Mouse (Mus musculus) kidney, embryonic 16.5 days (tissue): ENCODE results near the gene Htt. TPM values are rescaled to one million over a fixed set of nuclear protein-coding genes. Genes with fewer than 3 reads are reported as not detected.
"Not testable (repeated sequence)": the region's sequence is repeated elsewhere in the genome, so short reads cannot be mapped to it uniquely, and the experiment has no call there.

Experiments used
- ATAC-seq: fragments of 200-750 bp; cut with Nextera tagmentation; 2 replicates; pipeline ENCODE4 v1.8.0; 2017; ENCODE audit warnings: moderate TSS enrichment; ENCODE audit not compliant: low FRiP score, low TSS enrichment
- H3K27ac ChIP-seq: fragments of 300-500 bp; sonication (generic); 2 replicates; pipeline ENCODE4 v1.5.1; 2014; ENCODE audit warnings: low read length
- H3K27me3 ChIP-seq: fragments of 300-500 bp; sonication (generic); 2 replicates; pipeline ENCODE4 v1.6.1; 2014; ENCODE audit warnings: low read length, control low read depth, mixed read lengths; ENCODE audit not compliant: insufficient read depth
- H3K36me3 ChIP-seq: fragments of 300-500 bp; sonication (generic); 2 replicates; pipeline ENCODE4 v1.6.1; 2014; ENCODE audit warnings: low read length, control low read depth, mixed read lengths; ENCODE audit not compliant: insufficient read depth
- H3K4me1 ChIP-seq: fragments of 300-500 bp; sonication (generic); 2 replicates; pipeline ENCODE4 v1.6.1; 2014; ENCODE audit warnings: low read length, control low read depth, mixed read lengths; ENCODE audit not compliant: insufficient read depth
- H3K4me2 ChIP-seq: fragments of 300-500 bp; sonication (generic); replicated peaks from 2 replicates; pipeline ENCODE4 v1.6.1; 2014; ENCODE audit warnings: low read depth, low read length
- H3K4me3 ChIP-seq: fragments of 300-500 bp; sonication (generic); 2 replicates; pipeline ENCODE4 v1.5.1; 2014; ENCODE audit warnings: mild to moderate bottlenecking, low read length
- H3K9ac ChIP-seq: fragments of 300-500 bp; sonication (generic); replicated peaks from 2 replicates; pipeline ENCODE4 v1.6.1; 2014; ENCODE audit warnings: low read length
- H3K9me3 ChIP-seq: fragments of 300-500 bp; sonication (generic); 2 replicates; pipeline ENCODE4 v1.6.1; 2016; ENCODE audit warnings: low read length, control low read depth
- WGBS: fragments of 180-500 bp; shearing (Covaris S2); extraction: QIAGEN DNeasy Blood & Tissue Kit; methylation state at CpG from one replicate; pipeline ENCODE4 v1.1.7; 2014; 5-methylcytosine and 5-hydroxymethylcytosine counted together
- polyA plus RNA-seq: library from polyadenylated mRNA; unstranded; fragments of >200 nt; fragmentation: Nextera tagmentation; extraction: Ambion mirVana; gene quantifications from 2 replicates; pipeline ENCODE4 v1.2.1, GENCODE M21; 2015

Htt gene
- 11.1 and 13.9 TPM in 2 replicates for polyA plus RNA-seq

DNA sequence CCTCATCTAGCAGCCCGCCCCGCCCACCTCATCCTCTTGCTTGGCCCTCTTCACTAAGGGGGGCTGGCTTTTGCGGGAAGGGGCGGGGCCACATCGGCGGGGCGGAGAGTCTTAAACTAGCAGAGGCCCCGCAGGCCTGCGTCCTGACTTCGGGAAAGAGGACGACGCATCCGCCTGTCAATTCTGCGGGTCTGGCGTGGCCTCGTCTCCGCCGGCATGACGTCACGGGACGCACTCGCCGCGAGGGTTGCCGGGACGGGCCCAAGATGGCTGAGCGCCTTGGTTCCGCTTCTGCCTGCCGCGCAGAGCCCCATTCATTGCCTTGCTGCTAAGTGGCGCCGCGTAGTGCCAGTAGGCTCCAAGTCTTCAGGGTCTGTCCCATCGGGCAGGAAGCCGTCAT is at the start of gene Htt:
TSS of gene Htt (plus strand) at position 232 of the 400 bp plus-strand sequence.
- peak within 1 kb of the TSS; percentile 98 for H3K9ac ChIP-seq
- under 1% methylated on average over 35 of the region's 35 CpGs for WGBS
- H3K36me3 ChIP-seq = no peaks in the 10 kb centered on the region
- H3K4me3 ChIP-seq = peak within 1 kb of the TSS; percentile 99
- peak within 1 kb of the TSS; percentile 81 for H3K4me2 ChIP-seq
- H3K9me3 ChIP-seq = no peaks in the 10 kb centered on the region
- H3K27ac ChIP-seq = peak within 1 kb of the TSS; percentile 93
- peak; percentile 98 for ATAC-seq
- H3K27me3 ChIP-seq = no peaks in the 10 kb centered on the region
- H3K4me1 ChIP-seq = peaks cover 11% of the 10 kb centered on the region; the same call in 1 of the 2 replicates

DNA sequence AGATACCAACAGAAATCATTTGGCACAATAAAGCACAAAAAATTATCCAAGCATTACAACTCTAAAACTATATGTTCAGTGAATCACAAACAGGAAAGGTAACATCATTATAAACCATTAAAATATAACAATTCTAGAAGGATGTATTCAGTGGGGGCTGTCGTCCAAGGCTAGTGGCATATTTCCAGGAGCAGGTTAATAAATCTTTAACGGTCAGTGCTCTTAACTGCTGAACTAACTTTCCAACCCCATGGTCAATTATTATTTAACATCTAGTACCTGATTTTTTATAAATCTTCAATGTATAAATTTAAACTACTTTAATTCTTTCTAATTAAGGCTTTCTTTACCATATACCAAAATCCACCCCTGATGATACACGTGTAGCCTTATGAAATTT is 47.2 kb upstream of the Htt start:
- not testable (repeated sequence) for H3K27me3 ChIP-seq, ATAC-seq, H3K4me3 ChIP-seq, H3K36me3 ChIP-seq, H3K4me2 ChIP-seq, H3K27ac ChIP-seq, H3K9me3 ChIP-seq, H3K4me1 ChIP-seq, H3K9ac ChIP-seq
- 37% methylated on average over 3 of the region's 3 CpGs for WGBS

GRCm38 (mm10) chr5:34714816-34715215 is 46.7 kb upstream of the Htt start:
- H3K36me3 ChIP-seq = no peaks in the 10 kb centered on the region
- WGBS = 67% methylated on average over 5 of the region's 5 CpGs
- no peaks in the 10 kb centered on the region for H3K9me3 ChIP-seq
- H3K4me2 ChIP-seq = no peak overlapping the region
- no peak for ATAC-seq
- H3K4me1 ChIP-seq = no peaks in the 10 kb centered on the region
- H3K27me3 ChIP-seq = no peaks in the 10 kb centered on the region; the same call in 1 of the 2 replicates
- no peak overlapping the region for H3K4me3 ChIP-seq
- no peak overlapping the region for H3K27ac ChIP-seq
- H3K9ac ChIP-seq = no peak overlapping the region

DNA sequence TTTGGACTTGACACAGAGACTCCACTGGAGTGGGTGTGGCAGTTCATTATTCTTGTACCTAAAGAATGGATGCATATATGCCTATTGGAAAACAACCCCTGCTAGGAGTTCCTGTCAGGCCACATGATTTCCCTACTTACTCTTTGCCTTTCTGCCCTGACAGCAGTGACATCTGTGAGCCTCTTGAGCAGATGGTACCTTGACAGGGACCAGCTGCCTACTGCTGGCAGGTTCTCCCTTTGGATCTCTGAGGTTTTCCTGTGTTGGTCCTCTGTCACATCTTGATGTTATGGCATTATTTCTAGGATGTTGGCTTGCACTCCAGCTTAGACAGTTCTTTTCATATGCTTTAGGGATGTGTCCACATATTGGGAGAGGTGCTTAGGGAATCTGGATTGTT is 32.4 kb upstream of the Htt start:
- Histone ChIP-seq H3K27ac (no peak overlapping the region), H3K4me3 (no peak overlapping the region), H3K27me3 (no peaks in the 10 kb centered on the region), H3K9ac (no peak overlapping the region), H3K36me3 (no peaks in the 10 kb centered on the region), H3K4me2 (no peak overlapping the region), H3K9me3 (no peaks in the 10 kb centered on the region), H3K4me1 (no peaks in the 10 kb centered on the region)
- no peak for ATAC-seq

DNA sequence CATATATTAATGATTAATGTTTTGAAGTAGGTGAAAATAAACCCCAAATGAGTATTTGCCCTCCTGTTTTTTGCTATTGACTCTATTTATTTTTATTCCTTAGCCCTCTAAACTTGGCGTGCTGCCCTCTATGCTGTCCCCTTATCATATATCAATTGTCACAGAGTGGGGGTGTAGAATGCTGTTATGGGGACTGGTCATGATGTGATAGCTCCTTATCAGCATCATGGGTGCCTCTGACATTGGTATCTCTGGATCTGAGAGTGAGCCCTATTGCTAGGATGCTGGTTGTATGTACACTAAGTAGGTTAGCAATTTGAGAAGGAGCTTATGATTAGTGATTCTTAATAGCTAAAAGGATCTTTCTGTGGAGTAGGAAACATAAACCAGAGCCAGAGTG is 31.3 kb upstream of the Htt start:
- Histone ChIP-seq H3K4me1 (no peaks in the 10 kb centered on the region), H3K27me3 (no peaks in the 10 kb centered on the region), H3K4me3 (no peak overlapping the region), H3K9ac (no peak overlapping the region), H3K36me3 (no peaks in the 10 kb centered on the region), H3K9me3 (no peaks in the 10 kb centered on the region), H3K4me2 (no peak overlapping the region), H3K27ac (no peak overlapping the region)
- ATAC-seq = no peak
- WGBS = 53% methylated on average over 1 of the region's 1 CpGs

- Histone ChIP-seq H3K27ac (no peak overlapping the region), H3K9me3 (no peaks in the 10 kb centered on the region), H3K4me1 (no peaks in the 10 kb centered on the region), H3K27me3 (no peaks in the 10 kb centered on the region), H3K4me2 (no peak overlapping the region), H3K36me3 (no peaks in the 10 kb centered on the region), H3K9ac (no peak overlapping the region), H3K4me3 (no peak overlapping the region)
- WGBS = 62% methylated on average over 3 of the region's 3 CpGs
- no peak for ATAC-seq
Measured at GRCm38 (mm10) chr5:34751477-34751876, 10.1 kb upstream of the Htt start.

DNA sequence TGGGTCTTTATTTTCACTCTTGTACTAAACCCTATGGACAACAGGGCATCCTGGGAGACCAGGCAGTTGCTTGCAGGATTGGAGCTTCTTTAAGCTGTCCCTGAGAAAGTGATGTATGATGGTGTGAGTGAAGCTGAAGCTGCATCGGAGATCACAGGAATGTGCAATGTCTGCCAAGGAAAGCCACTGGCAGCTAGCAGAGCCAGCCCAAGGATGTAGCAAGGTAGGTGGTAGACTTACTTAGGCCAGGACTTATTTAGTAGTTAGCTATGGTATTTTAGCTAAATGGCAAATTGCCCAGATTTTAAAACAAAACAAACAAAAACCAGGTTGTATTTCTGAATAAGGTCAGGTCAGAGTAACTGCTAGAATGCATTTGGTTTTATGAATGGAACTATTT is 2.8 kb upstream of the Htt start:
- H3K27me3 ChIP-seq = no peaks in the 10 kb centered on the region
- H3K4me3 ChIP-seq = no peak overlapping the region
- peaks cover 11% of the 10 kb centered on the region; the same call in 1 of the 2 replicates for H3K4me1 ChIP-seq
- 70% methylated on average over 1 of the region's 1 CpGs for WGBS
- no peak overlapping the region for H3K27ac ChIP-seq
- ATAC-seq = no peak
- H3K9ac ChIP-seq = no peak overlapping the region
- H3K4me2 ChIP-seq = no peak overlapping the region
- H3K9me3 ChIP-seq = no peaks in the 10 kb centered on the region
- no peaks in the 10 kb centered on the region for H3K36me3 ChIP-seq

DNA sequence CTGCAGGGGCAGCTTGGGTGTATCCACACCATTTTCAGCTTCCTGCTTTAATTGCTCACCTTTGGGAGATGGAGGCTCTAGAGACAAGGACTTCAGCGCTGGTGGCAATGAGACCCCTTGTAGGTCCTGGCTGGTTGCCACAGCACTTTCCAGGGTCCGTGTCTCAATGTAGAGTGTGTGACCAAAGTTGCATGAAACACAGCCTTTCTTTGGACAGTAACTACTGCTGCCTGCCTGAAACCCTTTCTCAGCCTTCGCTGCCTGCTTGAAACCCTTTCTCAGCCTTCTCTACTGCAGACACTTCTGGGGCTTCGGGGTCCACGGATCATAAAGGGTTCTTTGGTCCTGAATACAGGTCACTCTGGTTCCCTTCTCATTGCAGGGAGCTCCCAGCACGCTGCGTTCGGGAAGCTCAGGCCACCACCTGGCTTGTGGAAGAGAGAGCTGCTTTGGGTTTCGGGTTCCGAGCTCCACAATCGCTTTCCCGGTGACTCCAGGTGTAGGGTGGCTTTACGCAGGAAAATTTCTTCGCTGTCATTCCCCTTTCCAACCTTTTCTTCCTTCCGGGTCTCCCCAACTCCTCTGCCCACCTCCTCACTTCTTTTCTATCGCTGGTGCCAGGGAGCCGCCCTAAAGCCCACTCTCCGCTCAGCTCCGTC is 561 bp upstream of the Htt start:
- Histone ChIP-seq H3K27ac (peak overlapping the region; percentile 93), H3K4me1 (peaks cover 11% of the 10 kb centered on the region; the same call in 1 of the 2 replicates), H3K4me3 (peak overlapping the region; percentile 99), H3K9ac (peak overlapping the region; percentile 98), H3K27me3 (no peaks in the 10 kb centered on the region), H3K9me3 (no peaks in the 10 kb centered on the region), H3K36me3 (no peaks in the 10 kb centered on the region), H3K4me2 (peak overlapping the region; percentile 81)
- WGBS = under 1% methylated on average over 19 of the region's 19 CpGs
- no peak; the same call in 1 of the 2 replicates for ATAC-seq

DNA sequence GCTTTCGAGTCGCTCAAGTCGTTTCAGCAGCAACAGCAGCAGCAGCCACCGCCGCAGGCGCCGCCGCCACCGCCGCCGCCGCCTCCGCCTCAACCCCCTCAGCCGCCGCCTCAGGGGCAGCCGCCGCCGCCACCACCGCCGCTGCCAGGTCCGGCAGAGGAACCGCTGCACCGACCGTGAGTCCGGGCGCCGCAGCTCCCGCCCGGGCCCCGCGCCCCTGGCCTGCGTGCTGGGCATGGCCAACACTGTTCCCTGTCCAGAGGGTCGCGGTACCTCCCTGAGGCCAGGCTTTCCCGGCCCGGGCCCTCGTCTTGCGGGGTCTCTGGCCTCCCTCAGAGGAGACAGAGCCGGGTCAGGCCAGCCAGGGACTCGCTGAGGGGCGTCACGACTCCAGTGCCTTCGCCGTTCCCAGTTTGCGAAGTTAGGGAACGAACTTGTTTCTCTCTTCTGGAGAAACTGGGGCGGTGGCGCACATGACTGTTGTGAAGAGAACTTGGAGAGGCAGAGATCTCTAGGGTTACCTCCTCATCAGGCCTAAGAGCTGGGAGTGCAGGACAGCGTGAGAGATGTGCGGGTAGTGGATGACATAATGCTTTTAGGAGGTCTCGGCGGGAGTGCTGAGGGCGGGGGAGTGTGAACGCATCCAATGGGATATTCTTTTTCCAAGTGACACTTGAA is 533 bp downstream of the Htt start:
- peak overlapping the region; percentile 93 for H3K27ac ChIP-seq
- peak; percentile 77 for ATAC-seq
- peak overlapping the region; percentile 81 for H3K4me2 ChIP-seq
- no peaks in the 10 kb centered on the region for H3K36me3 ChIP-seq
- peaks cover 11% of the 10 kb centered on the region; the same call in 1 of the 2 replicates for H3K4me1 ChIP-seq
- peak overlapping the region; percentile 98 for H3K9ac ChIP-seq
- under 1% methylated on average over 46 of the region's 54 CpGs for WGBS
- peak overlapping the region; percentile 99 for H3K4me3 ChIP-seq
- no peaks in the 10 kb centered on the region for H3K9me3 ChIP-seq
- no peaks in the 10 kb centered on the region for H3K27me3 ChIP-seq

- 0 out of 2 replicates have a peak, but pooled peaks cover 3% of the 10 kb centered on the region for H3K4me1 ChIP-seq
- H3K9ac ChIP-seq = no peak overlapping the region
- no peak overlapping the region for H3K4me2 ChIP-seq
- no peak for ATAC-seq
- H3K4me3 ChIP-seq = no peak overlapping the region
- H3K27me3 ChIP-seq = no peaks in the 10 kb centered on the region
- H3K9me3 ChIP-seq = no peaks in the 10 kb centered on the region
- 91% methylated on average over 3 of the region's 3 CpGs for WGBS
- H3K36me3 ChIP-seq = no peaks in the 10 kb centered on the region
- H3K27ac ChIP-seq = no peak overlapping the region
Measured at GRCm38 (mm10) chr5:34771818-34772217, 10.3 kb downstream of the Htt start.
